Mouse (Mus musculus) liver (tissue): ENCODE results near the gene Mrgprh.
A peak's percentile ranks its signal among the peaks of the same experiment; 100 is the strongest.
"Not testable (repeated sequence)": the region's sequence is repeated elsewhere in the genome, so short reads cannot be mapped to it uniquely, and the experiment has no call there.

Source experiments
- DNase-seq: peaks from one replicate; pipeline ENCODE4 v3.0.0-alpha.2; 2020; ENCODE audit warnings: mixed read lengths

Gene Mrgprh

DNA sequence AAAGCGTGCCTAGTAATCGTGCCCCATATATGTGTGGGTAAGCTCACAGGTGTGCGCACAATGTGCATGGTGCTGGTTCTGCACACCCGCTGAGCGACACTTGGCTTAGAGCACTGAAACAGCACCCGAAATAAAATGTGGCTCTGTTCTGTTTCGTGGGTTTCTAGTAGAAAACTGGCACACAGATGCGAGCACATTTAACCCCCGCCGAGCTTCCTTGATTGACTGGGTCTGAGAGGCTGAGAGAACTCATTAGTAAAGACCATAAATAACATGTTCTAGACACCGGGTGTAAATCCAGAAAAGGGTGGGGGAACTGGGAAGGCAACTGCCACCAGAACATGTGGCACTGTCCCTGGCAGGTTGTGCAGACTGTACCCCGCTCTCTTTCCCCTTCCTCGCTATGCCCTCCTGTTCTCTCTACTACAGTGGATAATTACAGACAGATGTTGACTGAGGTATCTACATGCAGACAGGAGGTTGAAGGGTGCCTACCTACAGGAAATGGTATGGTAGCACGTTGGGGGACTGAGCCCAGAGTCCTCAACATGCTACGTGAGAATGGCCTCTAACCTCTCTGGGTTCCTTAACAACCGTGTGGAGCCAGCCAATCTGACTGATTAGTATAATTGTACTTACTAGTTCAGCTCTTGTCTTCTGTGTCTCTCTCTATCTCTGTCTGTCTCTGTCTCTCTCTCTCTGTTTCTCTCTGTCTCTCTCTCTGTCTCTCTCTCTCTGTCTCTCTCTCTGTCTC, 3.4 kb upstream of the Mrgprh start:
- no peak for DNase-seq

DNA sequence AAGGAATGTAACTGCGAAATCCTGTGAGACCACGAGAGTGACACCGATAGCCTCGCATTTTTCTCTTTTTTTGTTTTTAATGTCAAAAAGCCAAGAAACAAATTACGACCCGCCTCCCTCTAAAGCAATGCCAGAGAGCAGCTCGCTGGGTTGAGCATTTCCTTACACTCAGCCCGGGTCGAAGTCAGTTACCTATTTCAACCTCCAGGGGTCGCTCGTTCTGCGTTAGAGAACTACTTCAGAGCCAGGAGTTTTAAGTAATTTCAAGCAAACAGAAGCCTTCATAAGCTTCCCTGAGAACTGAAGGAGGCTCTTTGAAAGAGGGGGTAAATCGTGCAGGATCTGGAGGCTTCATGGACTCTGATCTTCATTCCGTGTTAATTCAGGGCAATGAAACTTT, 4.3 kb downstream of the Mrgprh start:
- DNase-seq = peak; percentile 76

DNA sequence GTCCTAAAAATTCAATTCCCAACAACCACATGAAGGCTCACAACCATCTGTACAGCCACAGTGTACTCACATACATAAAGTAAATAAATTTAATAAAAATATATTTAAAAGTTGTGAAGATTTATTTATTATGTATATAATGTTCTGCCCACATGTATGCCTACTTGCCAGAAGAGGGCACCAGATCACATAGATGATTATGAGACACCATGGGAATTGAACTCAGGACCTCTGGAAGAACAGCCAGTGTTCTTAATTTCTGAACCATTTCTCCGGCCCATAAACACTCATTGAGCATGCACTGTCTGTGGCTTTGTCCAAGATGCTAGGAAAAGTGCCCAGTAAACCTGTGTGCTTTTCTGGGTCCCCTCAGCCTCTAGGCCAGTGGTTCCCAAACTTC, 5.4 kb downstream of the Mrgprh start:
- DNase-seq = no peak

DNA sequence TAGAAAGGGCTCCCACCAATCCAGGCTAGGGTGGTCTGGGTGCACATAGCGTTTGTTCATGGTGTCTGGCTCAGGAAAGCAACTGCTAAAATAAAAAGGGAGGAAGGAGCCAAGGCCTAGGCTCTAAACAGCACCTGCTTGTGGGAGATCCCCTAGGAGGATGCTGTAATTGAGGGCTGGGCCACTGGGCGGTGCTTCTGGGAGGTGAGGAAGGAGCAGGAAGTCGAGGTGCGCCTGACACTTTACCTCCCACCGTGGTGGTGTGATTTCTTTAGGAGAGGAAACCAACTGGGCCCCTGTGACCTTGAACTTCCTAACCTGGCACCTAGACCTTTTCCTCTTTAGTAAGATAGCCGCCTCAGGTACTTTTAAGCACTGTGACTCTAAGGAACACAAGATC, 10.8 kb downstream of the Mrgprh start:
- no peak for DNase-seq

DNA sequence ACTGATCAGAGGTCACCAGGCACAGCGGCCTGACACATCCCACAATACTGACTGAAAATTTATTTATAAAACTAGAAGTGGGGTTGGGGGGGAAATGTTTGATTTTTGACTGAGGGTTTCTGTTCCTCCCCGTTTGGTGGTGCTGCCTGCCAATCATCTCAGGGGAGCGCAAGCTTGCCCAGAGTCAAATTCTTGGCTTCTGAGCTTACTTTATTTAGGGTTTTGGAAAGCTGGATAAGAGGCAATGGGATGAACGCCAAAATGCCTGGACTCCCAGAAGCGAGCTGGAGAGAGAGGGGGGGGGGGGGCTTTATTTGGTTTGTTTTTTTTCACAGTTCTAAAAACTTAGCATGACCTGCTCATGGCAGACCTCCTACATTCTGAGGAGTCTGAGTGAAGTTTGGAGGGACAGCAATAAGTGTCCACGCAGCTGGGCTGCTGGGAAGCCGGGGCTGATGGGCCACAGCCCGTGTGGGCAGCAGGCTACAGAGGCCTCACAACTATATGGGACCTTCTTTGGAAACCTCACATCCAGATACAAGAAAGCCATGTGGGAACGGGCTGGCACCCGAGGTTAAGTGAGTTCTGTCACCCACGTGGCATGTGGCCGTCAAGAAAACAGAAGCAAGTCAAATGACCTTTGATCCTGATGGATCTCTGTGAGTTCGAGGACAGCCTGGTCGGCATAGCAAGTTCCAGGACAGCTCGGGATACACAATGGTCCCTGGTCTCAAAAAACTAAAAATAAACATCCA, 11.4 kb downstream of the Mrgprh start:
- no peak for DNase-seq

DNA sequence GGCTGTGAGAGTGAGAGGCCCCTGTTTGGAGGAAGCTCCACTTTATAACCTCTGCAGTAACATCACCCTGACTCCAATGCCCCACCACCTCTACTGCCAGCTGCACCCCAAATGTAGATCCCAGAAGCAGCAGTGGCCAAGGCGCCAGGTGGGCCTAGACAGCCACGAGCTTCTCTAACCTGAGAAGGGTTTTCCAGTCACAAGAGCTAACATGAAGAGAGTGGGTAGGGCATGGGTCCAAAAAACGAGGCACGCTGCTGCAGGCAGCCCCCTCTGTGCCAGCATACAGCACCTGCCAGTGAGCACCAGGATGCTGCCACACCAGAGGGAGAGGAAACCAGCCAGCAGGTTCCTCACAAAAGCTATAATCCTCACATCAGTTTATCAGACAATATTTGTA, 15.2 kb downstream of the Mrgprh start:
- no peak for DNase-seq

DNA sequence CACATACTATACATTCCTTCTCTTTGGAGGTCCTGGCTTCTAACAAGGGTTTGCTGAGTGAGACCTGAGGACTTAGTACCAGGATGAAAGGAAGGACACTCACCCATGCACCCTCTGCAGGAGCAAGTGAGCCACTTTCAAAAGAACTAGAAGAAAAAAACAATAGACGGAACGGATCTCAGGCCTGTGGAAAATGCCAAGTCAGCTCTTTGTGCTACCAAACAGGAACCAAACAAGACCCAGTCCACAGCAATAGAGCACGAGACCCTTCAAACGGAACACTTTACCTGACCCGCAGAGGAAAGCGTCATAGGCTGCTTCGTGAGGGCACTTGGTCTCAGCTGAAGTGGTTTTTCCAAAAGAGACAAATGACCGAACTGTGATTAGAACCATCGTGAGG, 16.2 kb downstream of the Mrgprh start:
- DNase-seq = no peak

DNA sequence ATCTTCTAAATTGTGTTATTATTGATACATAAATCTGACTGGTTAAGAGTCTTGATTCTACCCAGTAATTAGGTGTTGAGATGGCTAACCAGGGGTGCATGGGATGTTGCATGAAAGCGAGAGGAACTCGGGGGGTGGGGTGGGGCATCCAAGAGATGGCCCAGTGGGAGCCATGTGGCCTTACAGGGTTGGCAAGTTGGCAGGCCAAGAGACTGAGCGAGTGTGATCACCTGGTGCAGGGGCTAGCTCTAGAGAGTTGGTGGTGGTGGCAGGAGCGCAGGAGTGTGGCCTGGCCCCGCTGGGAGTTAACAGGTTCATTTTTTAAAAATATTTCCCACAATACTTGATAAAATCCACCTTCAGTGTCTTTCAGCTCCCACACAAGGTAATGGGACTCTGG, 21.8 kb downstream of the Mrgprh start:
- no peak for DNase-seq

DNA sequence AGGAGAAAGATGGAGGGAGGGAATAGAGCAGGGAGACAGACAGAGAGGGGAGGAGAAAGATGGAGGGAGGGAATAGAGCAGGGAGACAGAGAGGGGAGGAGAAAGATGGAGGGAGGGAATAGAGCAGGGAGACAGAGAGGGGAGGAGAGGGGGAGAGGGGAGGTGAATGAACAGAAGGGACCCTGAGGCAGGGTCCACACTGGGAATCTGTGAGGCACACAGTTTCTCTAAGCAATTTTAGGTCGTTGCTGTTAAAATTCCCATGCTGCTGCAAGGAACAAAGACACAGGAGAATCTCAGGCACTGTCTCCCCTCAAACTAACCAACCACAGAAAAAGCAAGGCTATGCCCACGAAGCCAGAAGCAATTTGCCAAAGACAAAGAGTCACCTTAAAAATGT, 22.8 kb downstream of the Mrgprh start:
- DNase-seq = not testable (repeated sequence)

DNA sequence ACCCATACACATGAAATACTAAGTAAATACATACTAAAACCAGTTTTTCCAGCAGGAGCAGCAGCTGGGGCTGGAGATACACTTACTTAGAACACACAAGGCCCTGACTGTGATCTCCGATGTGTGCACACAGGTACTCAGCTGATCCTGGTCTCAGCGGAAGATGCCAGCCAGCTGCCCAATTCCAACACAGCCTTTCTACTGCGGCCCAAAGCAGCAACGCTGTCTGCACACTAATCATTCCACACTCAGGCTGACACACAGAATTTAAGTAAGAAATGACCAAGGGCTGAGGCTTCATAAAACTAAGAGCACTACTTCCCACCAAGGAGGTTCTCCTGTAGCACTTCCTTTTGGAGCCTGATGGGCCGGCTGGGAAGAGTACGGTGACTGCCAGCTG, 26.5 kb downstream of the Mrgprh start:
- no peak for DNase-seq

DNA sequence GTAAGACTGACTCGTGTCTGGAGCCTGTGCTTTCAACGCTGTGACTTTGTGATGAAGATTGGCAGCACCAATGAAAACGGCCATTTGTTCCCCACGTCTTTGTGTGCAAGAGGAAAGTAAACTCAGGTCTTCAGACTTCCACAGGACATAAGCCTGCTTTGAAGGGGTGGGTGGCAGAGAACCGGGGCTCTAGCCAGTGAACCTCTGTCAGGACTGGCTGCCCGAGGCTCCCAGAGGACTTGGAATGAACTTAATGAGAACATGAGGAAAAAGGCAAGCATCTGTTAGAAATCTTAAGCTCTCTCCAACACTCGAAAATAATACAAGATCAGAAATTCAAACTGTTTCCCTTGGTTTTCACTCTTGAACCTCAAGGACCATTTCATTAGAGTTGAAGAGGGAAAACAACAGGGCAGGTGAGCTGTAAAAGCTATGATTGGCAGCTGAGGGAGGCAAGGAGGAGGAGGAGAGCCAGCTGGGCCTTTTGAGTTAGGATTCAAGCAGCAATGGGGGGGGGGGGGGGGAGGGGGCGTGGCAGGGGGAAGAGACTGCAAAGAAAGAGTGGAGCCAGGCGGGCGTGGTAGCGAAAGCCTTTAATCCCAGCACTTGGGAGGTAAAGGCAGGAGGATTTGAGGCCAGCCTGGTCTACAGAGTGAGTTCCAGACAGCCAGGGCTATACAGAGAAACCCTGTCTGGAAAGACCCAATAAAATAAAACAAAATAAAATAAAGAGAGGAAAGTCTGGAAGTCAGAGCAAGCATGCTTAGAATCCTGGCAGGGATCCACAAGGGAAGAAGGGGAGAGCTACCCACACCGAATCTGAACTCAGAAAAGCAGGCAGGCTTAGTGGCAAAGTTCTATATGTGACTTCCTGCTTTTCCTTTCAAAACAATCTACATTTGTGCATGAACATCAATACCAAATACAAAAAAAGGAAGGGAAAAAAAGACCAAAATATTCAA, 27.8 kb downstream of the Mrgprh start:
- no peak for DNase-seq

DNA sequence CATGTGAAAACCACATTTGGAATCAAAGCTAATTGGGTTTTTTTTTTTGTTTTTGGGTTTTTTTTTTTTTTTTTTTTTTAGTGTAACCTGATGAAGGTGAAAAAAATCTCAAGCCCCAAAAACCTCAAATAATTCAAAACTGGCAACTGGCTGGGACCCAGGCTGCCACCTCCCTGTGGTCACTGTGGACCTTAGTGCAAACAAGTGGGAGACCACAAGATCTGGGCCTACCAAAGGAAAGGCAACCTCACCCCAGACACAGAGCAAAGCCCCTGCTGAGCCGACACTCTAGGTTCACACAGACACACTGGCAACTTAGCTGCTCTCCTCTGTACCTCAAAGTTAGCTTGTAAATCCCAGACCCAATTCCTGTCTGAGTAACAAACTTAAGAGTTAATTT, 28.5 kb downstream of the Mrgprh start:
- DNase-seq = no peak

DNA sequence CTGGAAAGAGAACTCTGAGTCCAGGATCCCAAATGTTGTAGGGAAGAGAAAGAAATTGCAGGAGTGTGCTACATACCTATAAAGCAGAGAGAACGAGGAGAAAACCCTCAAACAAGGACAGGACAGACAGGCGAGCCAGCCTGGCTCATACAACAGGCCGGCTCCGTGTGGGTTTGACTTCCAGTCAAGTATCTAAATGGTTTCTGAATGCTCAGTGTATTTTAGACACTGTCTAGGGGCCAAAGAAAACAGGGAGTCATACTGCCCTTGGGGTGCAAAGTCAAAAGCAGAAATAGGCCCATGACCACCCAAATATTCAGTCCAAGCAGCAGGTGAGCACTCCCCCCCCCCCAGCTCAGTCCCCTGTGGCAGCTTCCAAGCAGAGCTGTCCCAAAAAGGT, 30.0 kb downstream of the Mrgprh start:
- no peak for DNase-seq

DNA sequence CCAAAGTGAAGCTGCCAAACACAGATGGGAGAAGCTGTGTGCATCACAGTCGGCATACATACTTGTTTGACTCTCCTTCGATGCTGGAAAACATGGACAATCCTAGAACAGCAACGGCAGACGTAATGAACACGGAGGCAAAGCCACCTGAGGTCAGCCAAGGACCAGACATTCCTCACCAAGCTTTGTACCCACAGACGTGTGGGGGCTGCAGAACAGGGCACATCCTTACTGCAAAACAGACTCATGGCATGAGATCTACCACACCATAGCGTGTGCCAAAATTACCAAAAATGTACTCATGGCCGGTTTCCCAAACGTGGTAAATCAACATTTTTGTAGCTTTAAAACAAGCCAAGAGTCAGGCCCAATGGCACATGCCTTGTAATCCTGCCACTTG, 30.6 kb downstream of the Mrgprh start:
- DNase-seq = no peak

DNA sequence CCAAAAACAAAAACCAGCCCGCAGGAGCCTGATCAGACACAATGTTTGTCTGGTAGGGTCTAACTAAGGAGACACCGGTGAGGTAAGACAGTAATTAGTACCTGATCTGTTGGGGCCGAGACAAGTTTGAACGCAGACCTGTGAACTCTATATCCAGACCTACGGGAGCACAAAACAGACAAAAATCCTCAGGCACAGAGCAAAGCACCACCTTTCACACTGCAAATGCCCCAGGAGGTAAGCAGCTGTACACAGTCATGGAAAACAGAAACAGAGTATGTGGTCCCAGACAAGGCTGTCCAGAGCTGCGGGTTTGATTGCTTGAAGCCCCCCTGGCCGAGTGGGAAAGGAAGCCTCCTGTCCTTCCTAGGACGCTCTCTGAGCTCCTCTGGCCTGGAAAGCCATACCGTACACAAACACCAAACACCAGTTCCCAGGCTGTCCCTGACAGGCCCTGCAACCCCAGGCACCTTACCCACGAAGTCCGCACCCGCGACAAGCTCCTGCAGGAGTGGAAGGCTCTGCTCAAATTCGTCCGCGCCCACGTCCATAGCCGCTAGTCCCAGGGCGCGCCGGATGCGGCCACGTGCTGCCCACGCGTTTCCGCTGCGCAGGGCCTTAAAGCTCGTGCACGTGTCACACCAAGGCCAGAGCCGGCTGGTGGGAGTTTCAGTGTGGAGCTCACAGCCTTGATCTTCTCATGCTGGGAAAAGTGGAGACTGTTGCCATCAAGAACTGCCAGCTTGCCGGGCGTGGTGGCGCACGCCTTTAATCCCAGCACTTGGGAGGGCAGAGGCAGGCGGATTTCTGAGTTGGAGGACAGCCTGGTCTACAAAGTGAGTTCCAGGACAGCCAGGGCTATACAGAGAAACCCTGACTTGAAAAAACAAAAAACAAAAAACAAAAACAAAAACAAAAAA, 33.8 kb downstream of the Mrgprh start, which contains the start of gene Pnldc1:
Gene Pnldc1, minus strand, starts transcription at position 870 of the 920 bp plus-strand sequence.
- no peak for DNase-seq

DNA sequence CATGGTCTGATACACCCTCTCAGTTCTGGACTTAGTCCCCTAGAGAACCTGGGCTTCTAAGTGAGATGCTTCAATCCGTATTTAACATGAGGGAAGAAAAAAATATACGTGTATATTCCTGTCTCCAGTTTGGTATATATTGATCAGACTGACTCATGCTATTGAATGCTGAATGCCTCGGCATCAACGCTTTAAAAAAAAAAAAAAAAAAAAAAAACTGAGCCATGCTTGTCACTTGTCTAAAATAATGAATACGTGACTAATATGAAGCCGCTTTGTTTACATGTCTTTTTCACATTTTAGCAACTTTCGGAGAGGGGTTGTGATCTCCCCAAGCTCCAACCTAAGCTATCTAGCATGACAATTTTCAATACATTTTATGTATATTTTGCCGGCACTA, 34.6 kb downstream of the Mrgprh start:
- DNase-seq = no peak

DNA sequence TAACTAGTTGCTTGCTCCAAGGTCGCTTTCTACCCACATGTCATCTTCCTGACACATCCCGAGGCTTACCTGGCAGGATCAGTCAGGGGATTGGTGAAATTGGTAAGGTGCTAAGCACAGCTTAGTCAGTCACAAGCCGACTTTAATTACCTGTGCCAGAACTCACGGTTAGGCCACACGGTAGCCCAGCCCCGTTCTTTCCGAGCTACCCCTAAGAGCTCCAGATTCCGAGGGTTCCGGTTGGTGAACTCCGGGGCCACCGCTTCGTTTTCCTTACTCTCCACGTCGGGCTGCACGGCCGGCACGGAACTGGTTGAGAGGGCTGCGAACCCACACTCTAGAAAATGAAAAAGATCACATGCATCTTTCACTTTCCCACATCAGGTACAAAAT, 39.6 kb downstream of the Mrgprh start, which contains the start of gene Tcp1:
Gene Tcp1, plus strand, starts transcription at position 214 of the 393 bp plus-strand sequence.
- no peak for DNase-seq

DNA sequence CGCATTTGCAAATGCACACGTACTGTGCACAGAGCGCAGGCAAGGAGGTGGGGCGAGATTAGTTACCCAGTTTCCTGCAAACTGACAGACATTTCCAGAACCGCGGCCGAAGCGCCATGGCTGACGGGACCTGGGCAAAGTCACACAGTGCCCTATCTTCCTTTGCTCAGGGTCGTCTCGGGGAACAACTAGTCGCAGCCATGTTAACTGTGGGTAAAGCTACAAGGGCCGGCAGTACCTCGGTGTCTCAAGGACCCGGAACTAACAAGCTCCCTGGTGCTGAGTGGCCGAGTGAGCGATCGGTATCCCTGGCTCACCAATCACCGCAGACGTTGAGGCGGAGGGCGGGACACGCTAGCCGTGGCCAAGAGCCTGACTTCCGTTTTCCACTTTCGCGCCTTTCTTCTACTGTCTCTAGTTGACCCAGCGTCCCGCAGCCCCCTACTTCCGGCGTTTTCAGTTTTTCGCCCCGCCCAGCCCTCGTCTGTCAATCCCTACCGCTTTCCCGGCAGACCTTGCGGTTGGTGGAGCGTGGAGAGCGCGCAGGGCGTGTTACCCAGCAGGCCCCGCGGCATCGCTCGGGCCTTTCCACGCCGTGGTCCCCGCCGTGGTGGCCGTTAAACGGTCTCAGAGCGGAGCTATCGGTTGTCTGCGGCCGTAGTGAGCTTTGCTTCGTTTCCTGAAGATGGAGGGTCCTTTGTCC, 40.2 kb downstream of the Mrgprh start, which contains the start of gene Mrpl18:
Gene Mrpl18, minus strand, starts transcription at position 465 of the 703 bp plus-strand sequence.
- peak; percentile 98 for DNase-seq

DNA sequence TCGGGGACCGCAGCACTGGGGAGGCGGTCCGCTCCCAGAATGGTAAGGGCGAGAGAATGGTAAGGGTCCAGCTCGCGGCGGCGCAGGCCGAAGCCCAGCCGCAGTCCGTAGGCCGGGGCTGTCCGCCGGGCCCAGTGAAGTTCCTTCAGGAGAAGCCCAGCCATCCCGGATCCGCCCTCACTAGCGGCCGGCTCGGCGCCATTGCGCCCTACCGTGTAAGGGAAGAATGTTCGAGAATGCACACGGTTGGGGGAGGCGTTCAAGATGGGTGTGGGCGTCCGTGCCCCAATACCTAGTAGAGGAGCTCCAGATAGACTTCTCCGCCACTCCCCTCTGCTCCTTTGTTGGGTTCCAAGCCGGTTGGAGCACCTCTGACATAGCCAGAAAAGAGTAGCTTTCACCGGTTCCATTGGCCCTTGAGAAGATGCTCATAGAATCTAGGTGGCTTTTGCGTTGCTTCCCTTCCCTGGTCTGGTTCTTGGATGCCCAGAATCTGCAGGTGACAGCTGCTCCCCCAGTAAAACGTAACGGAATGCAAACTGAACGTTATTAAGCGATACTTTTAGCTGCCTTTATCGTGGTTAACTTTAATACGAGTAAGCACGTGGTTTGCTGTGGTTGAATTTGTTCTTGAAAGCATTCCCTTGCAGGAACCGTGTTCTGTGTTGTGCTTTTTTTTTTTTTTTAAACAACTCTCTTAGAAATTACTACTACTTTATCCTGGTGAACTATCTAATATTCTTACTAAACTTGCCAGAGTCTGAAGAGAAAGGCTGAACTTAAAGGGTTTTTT, 41.0 kb downstream of the Mrgprh start:
- DNase-seq = peak; percentile 82

DNA sequence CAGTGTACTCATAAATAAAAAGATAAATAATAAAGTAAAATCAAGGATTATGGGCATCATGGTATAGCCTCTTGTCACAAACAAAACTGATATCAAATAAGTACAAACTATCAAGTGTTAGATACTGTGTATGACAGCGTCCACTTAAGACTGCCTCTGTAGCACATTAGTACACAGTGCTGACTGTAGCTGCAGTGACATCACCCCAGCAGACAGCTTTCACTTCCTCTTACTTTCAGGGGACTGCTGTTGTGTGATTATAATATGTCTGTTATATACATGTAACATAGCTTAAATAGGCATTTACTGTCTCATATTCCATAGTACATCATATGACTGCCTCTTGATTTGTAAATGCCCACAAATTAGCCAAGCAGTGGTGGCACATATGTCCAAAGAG, 45.2 kb downstream of the Mrgprh start:
- DNase-seq = no peak
